Mouse (Mus musculus): ENCODE data around the gene Capzb.

Gene Capzb

DNA sequence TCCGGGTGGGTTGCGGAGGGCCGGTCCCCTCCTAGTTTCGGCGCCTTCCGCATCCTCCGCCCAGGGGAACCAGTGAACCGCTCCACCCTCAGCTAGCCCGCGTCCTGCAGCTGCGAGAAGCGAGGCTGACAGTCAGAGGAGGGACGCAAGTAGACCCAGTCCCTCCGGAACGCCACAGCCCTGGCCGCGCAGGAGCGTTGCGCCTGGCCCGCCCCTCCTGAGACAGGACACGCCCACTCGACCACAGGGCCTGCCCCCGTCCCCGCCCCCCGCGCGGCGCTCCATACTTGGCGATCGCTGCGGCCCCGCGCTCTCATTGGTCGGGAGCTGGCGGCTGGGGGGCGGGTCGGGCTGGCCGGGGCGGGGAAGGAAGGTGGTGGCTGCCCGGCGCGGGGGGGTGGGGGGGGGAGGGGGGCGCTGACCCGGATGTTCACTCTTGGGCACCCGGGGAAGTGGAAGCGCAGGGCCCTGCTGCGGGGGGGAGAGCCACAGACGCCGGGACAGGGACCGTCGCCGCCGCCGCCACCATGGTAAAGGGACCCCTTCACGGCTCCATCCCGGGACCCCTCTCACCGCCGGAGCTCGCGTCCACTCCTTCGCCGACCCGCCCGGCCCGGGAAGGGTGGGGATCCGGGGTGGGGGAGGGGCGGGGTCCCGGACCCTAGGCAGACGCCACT, at the start of gene Capzb:
Gene Capzb (plus strand): TSS at position 401 of the 677 bp plus-strand sequence.
- DNase-seq, result peak; percentile 97

DNA sequence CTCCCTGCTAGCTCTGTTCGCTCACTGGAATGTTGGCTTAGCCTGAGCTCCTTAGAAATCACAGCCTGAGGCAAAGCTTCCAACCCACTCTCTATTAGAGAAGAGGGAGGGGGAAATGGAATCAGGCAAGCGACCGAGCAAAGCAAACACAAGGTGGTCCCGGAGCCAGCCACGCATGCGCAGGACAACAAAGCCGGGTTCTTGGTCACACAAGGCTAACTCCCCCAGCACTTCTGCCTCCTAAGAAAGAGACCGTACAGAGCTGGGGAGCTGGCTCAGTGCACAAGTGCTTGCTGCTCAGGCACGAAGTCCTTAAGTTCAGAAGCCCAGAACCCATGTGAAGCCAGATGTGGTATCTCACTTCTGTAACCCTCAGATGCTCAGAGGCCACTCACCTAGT, 49.7 kb upstream of the Capzb start:
- no peak for DNase-seq

GRCm38 (mm10) chr4:139144577-139144976, 48.1 kb upstream of the Capzb start:
- DNase-seq, result no peak

DNA sequence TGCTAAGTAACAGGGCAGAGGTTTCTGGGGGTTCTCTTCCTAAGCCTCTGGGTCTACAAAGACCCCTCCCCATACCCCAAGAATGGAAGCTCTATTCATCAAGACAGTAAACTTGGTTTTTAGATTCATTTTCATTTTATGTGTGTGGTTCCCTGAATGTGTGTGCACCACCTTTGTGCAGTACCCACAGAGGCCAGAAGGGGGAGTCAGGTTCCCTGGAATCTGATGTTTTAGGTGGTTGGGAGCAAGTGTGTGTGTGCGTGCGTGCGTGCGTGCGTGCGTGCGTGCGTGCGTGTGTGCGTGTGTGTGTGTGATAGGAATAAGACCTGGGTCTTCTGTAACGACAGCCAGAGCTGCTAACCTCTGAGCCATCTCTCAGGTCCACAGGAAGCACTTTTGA, 47.5 kb upstream of the Capzb start:
- DNase-seq, result no peak

GRCm38 (mm10) chr4:139146760-139147159, 45.9 kb upstream of the Capzb start:
- DNase-seq, result peak; percentile 7

DNA sequence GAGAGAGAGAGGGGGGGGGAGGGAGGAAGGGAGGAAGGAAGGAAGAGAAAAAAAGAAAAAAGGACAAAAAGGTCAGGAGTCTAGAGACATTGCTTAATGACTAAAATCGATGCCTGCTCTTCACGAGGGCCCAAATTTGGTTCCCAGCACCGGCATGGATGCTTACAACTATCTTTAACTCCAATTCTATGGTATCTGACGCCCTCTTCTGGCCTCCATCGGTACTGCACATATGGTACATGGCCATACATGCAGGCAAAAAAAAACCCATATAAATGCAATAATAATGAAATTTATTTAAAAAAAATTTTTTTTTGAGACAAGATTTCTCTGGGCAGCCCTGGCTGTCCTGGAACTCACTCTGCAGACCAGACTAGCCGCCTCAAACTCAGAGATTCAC, 41.3 kb upstream of the Capzb start:
- no peak for DNase-seq

DNA sequence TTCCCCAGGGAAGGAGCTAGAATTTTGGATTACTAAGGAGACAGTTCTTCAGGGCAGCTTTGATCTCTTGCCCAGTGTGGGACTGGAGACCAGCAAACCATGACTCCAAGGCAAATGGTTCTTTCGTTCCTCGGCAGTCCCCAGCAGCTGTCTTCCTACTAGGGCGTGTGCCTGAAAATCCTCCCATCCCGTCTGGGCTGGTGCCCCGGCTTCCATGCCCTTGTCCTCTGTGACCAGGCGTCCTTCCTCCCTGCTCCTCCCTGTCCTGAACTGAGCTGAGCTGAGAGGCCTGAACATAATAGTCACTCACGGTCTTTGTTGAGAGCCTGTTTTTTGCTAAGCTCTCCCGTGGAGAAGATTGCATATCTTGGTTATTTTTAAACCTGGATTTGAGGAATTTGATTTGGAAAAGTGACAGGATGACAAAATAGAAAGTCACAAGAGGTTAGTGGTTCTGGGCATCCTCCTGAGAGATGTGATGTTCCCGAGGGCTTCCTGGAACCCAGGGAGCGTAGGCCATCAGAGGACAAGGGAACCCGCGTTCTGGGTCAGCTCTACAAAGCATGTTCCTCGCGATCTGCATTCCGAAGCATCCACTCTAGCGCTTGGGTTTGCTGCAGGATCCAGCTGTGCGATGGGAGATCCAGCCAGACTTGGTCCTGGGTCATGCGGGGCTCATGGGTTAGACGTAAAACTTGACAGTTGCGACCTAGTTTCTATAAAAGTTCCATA, 38.0 kb upstream of the Capzb start:
- DNase-seq, result no peak

DNA sequence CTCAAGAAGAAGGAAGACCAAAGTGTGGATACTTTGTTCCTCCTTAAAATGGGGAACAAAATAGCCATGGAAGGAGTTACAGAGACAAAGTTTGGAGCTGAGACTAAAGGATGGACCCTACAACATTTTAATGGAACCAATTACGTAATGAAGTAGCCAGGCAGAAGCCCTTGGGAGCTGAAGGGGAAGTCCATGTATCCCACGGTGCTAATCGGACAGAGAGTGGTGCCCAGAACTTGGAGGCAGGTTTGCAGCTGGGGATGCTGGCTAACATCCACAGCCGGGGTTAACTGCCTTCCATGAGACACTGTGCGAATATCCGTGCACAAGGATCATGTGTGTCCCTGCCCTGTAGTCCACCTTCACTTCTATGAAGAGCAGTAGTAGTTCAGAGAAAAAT, 36.2 kb upstream of the Capzb start:
- no peak for DNase-seq

- no peak for DNase-seq
Observed at GRCm38 (mm10) chr4:139158350-139158749, 34.3 kb upstream of the Capzb start.

GRCm38 (mm10) chr4:139161076-139161475, 31.6 kb upstream of the Capzb start:
- DNase-seq, result no peak

- DNase-seq, result no peak
Observed at GRCm38 (mm10) chr4:139164082-139164481, 28.6 kb upstream of the Capzb start.

DNA sequence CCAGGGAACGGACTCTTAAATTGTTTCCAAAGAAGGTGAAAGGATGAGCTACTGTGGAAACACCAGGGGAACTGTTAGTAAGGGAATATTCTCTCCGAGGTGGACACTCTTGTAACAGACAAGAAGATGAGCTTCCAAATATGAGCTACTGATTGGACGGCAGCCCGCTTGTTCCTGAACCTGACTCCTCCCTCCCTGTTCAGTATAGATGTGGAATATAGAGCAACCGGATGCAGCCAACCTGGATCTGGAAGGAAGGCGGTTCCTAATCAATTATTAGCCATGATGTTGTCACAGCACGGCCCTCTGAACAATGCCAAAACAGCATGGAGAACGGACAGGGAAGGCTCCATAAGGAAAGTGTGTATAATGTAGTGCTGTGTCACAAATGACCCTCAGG, 27.4 kb upstream of the Capzb start:
- DNase-seq, result no peak

DNA sequence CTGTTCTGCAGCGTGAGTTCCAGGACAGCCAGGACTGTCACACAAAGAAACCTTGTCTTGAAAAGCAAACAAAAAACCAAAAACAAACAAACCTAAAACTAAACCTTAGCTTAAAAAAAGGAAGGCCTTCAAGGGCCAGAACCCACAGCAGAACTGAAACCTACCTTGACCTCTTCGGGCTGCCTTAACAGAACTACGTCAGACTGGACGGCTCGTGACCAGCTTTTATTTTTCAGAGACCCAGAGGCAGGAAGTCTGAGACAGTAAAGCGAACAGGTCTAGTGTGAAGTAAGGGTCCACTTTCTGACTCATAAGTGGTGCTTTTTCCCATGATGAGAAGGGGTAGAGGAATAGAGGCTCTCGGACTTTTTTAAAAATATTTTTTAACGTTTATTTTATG, 26.5 kb upstream of the Capzb start:
- peak; percentile 41 for DNase-seq

DNA sequence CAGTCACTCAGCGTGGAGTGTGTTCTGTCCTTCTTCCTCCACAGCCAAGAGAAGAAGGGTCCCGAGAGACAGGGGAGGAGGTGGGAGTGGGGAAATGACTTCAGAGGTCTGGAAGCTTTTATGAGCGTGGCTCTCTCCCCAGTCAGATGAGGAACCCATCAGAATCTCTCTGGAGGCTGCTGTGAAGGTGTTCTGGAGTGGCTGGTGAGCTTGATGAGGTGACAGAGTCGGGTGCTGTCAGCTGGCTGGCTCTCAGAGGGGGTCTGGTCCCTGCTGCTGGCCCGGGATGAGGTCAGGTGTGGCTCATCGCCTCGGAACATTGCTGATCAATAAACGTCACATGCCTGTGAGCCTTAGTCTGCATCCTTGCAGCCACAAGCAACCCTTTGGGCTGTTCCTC, 25.6 kb upstream of the Capzb start:
- no peak for DNase-seq

DNA sequence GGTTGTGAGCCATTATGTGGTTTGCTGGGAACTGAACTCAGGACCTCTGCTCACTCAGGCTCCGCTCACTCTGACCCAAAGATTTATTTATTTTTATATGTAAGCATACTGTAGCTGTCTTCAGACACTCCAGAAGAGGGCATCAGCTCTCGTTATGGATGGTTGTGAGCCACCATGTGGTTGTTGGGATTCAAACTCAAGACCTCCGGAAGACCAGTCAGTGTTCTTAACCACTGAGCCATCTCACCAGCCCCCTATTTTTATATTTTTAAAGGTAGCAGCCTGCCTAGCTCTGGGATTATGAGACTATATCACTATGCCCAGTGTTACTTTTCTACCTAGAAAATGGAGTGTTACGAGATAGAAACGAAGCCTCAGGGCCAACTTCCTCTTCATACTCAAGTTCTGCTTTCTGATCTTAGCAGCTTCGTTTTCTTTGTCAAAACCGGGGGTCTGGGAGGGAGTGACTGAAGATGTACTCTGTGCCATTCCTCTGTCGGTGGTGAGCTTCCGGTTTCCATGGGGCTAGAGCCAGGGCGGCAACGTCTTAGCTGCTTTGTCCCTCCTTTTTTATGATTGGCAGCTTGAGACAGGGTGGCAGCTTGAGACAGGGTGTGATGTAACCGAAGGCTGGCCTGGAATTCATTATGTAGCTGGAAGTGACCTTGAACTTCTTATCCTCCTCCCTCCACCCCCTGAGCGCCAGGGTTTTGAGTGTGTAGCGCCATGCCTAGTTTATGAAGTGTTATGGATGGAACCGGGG, 23.5 kb upstream of the Capzb start:
- DNase-seq, result peak; percentile 58

DNA sequence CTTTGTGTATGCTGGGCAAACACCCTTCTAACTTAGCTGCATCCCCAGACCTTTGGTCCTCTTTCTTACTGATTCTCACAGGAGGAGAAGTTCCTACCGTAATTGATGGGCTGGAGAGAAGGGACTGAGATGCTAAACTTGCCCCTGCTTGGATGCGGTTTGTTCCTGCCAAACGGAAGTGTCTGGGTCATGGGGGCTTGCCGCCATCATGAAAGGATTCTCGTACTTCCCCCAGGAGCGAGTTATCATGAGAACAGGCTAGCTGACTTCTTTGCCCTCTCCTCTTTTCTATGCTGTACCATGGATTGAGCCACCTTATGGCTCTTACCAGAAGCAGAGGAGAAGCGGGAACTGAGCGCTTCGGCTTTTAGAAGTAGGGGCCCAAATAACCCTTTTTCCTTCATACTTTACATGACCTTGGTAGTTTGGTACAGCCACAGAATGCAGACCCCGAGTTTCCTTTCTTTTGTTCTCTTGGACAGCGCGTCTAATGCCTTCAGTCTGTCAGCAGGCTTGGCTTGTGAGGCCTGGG, 22.9 kb upstream of the Capzb start:
- no peak for DNase-seq

DNA sequence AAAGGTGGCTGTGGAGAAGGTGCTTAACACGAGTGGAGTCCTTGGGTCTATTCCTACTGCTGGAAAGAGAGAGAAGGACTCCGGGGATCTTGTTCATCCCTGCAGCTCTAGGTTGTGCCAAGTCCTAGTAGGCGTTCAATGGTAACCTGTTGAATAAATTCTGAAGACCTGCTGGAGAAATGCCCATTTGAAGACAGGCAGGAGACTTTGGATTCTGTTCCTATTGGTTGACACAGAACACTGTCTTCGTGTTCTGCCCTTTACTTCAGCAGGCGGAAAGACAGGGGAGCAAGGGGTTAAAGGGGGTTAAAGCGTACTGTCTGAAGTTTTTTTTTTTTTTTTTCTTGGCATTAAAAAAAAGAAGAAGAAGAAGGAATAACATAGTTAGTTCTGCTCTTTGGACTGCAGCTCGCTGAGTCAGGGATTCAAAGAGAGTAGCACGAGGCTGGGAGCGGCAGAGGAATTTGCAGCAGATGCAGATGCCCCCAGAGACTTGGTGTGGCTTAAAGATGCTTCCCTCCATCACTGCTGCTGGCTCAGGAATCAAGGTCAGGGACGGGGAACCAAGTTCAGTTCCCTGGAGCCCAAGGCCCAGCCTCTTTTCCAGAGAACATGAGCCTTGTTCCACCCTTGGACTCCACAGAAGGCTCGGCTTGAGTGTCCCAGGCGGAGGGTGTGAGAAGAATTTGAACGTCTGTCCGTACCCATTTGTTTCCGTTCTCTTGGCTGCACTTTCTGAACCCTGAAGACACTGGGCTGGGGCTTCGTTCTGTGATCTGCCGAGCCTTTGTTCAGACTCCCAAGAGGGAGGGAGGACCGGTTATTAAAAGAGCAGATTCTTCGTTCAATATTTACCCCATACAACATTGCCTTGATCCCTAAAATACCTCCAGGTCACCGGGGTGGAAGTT, 17.4 kb upstream of the Capzb start:
- DNase-seq, result no peak

GRCm38 (mm10) chr4:139176023-139176422, 16.7 kb upstream of the Capzb start:
- no peak for DNase-seq

- no peak for DNase-seq
Observed at GRCm38 (mm10) chr4:139177921-139178320, 14.8 kb upstream of the Capzb start.

DNA sequence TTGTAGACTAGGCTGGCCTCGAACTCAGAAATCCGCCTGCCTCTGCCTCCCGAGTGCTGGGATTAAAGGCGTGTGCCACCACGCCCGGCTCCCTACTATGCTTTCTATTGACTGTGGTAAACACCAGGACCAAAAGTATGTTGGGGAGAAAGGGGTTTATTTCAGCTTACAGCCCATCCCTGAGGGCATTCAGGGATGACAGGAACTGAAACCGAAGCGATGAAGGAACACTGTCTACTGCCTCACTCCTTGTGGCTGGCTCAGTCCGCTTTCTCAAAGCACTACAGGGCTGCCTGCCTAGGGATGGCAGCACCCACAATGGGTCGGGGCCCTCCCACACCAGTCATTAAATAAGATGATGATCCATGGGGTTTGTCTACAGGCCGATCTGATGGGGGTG, 14.3 kb upstream of the Capzb start:
- no peak for DNase-seq

DNA sequence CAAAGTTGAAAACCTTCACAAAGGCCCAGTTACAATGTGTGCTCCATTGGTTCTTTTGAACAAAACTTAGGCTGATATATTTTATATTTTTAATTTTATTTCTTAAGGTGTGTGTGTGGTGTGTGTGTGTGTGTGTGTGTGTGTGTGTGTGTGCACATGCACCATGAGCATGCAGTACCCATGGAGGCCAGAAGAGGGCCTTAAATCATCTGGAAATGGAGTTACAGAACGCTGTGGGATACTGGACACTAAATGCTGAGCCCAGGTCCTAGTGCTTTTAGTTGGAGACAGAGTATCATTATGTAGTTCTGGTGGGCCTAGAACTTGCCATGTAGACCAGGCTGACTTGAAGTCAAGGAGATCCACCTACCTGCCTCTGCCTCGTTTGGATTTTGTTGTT, 13.5 kb upstream of the Capzb start:
- DNase-seq, result no peak
